Mouse (Mus musculus): ENCODE results near the gene Thra.

DNA sequence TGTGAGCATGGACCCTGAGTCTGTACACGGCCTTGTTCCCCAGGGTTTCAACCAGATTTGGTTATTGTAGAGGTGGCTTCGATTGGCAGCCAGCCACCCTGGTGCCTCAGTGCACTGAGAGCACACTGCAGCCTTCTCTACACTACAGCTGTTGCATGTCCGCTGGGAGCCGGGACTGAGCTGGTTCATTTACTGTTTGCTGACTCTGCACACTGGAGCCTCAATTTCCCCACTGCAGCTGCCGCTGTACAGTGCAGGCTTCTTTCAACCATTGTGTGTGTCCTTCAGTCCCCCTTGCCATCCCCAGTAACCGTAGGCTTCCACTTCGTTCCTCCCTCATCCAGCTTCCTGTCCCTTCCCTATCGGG lies 429 bp upstream of the Thra start:
- TF ChIP-seq CTCF (IDR thresholded peaks at IDR 0.05; ENCODE audit: low read depth, low read length) (no peak), POLR2A (IDR thresholded peaks at IDR 0.05; ENCODE audit: extremely low read depth, insufficient read depth, low read length) (no peak)
